Mouse (Mus musculus): ENCODE results near the gene Dpep2nb. TPM values are rescaled to one million over a fixed set of nuclear protein-coding genes. Genes with fewer than 3 reads are reported as not detected.

Dpep2nb gene
- polyA plus RNA-seq, 1 experiment = 0.06 TPM

GRCm38 (mm10) chr8:105949350-105949749, 56.4 kb downstream of the Dpep2nb start:
- 63% methylated on average over 10 of the region's 10 CpGs for WGBS

More at GRCm38 (mm10) chr8:105949350-105949749, 56.4 kb downstream of the Dpep2nb start:
- peak; percentile 21 for DNase-seq
- Histone ChIP-seq H3K27ac (ENCODE audit: insufficient read depth, low read depth, low read length) (no peak overlapping the region), H3K4me1 (ENCODE audit: control insufficient read depth, insufficient read depth, low read length) (peaks cover 6% of the 10 kb centered on the region; the same call in 1 of the 2 replicates), H3K36me3 (ENCODE audit: control insufficient read depth, insufficient read depth, low read length) (no peaks in the 10 kb centered on the region), H3K4me3 (ENCODE audit: insufficient read depth, low read depth, low read length) (no peak overlapping the region), H3K27me3 (replicated peaks; ENCODE audit: control insufficient read depth, insufficient read depth, low read length) (no peaks in the 10 kb centered on the region)
- TF ChIP-seq CTCF (conservative IDR thresholded peaks at IDR 0.05; ENCODE audit: insufficient read depth, insufficient read length, low read depth, low read length) = no peak
- no peak for TF ChIP-seq POLR2A (IDR thresholded peaks at IDR 0.05; ENCODE audit: low read depth, low read length)

Other genes with a start within 250 kb of the Dpep2nb start
- gene Gfod2, start 247.3 kb downstream of the Dpep2nb start, polyA plus RNA-seq (2012; rRNA removed) = 7.5 and 7.8 TPM in 2 replicates
- gene Ranbp10, start 178.6 kb downstream of the Dpep2nb start, polyA plus RNA-seq (2012; rRNA removed) = 22.1 and 24.8 TPM in 2 replicates
- 0.05 TPM in 1 of 2 replicates, not detected in the other for gene Tsnaxip1, start 178.2 kb downstream of the Dpep2nb start, polyA plus RNA-seq (2012; rRNA removed)
- gene Cenpt, start 152.7 kb downstream of the Dpep2nb start, polyA plus RNA-seq (2012; rRNA removed) = 6.7 and 7.3 TPM in 2 replicates
- 41.5 and 45.3 TPM in 2 replicates for gene Thap11, start 150.8 kb downstream of the Dpep2nb start, polyA plus RNA-seq (2012; rRNA removed)
- 34.5 and 61.6 TPM in 2 replicates for gene Nutf2, start 145.4 kb downstream of the Dpep2nb start, polyA plus RNA-seq (2012; rRNA removed)
- gene Edc4, start 125.1 kb downstream of the Dpep2nb start, polyA plus RNA-seq (2012; rRNA removed) = 38.5 and 47.9 TPM in 2 replicates
- gene Nrn1l, start 112.4 kb downstream of the Dpep2nb start, polyA plus RNA-seq (2012; rRNA removed) = 0.77 and 1.1 TPM in 2 replicates
- gene Pskh1, start 105.5 kb downstream of the Dpep2nb start, polyA plus RNA-seq (2012; rRNA removed) = 44.9 and 51.0 TPM in 2 replicates
- gene Ctrl, start 72.1 kb downstream of the Dpep2nb start, polyA plus RNA-seq (2012; rRNA removed) = 1.0 and 1.5 TPM in 2 replicates
- 71.2 and 88.0 TPM in 2 replicates for gene Psmb10, start 67.5 kb downstream of the Dpep2nb start, polyA plus RNA-seq (2012; rRNA removed)
- 2.2 and 2.4 TPM in 2 replicates for gene Lcat, start 62.6 kb downstream of the Dpep2nb start, polyA plus RNA-seq (2012; rRNA removed)
- 30.9 and 33.5 TPM in 2 replicates for gene Slc12a4, start 39.9 kb downstream of the Dpep2nb start, polyA plus RNA-seq (2012; rRNA removed)
- gene Dpep3, start 26.5 kb downstream of the Dpep2nb start, polyA plus RNA-seq (2012; rRNA removed) = 0.05 and 0.10 TPM in 2 replicates
- gene Dus2, start 14.6 kb downstream of the Dpep2nb start, polyA plus RNA-seq (2012; rRNA removed) = 10.2 and 11.6 TPM in 2 replicates
- 8.0 and 8.4 TPM in 2 replicates for gene Ddx28, start 5.9 kb upstream of the Dpep2nb start, polyA plus RNA-seq (2012; rRNA removed)
- gene Nfatc3, start 52.9 kb upstream of the Dpep2nb start, polyA plus RNA-seq (2012; rRNA removed) = 18.6 and 19.5 TPM in 2 replicates
- 31.0 and 34.3 TPM in 2 replicates for gene Esrp2, start 131.0 kb upstream of the Dpep2nb start, polyA plus RNA-seq (2012; rRNA removed)
- gene Pla2g15, start 144.4 kb upstream of the Dpep2nb start, polyA plus RNA-seq (2012; rRNA removed) = 9.4 and 10.2 TPM in 2 replicates
- gene Slc7a6, start 162.9 kb upstream of the Dpep2nb start, polyA plus RNA-seq (2012; rRNA removed) = 8.2 and 9.8 TPM in 2 replicates
- gene Slc7a6os, start 205.0 kb upstream of the Dpep2nb start, polyA plus RNA-seq (2012; rRNA removed) = 10.0 and 11.3 TPM in 2 replicates
- 17.3 and 17.7 TPM in 2 replicates for gene Prmt7, start 205.0 kb upstream of the Dpep2nb start, polyA plus RNA-seq (2012; rRNA removed)

All from kidney, adult 2 months (tissue).